Mouse (Mus musculus): Measurements from ENCODE around the gene Snrpe. TPM values are rescaled to one million over a fixed set of nuclear protein-coding genes. Genes with fewer than 3 reads are reported as not detected.
A peak's percentile ranks its signal among the peaks of the same experiment; 100 is the strongest.

The Snrpe gene
- polyA plus RNA-seq, 1 experiment: 240 TPM

DNA sequence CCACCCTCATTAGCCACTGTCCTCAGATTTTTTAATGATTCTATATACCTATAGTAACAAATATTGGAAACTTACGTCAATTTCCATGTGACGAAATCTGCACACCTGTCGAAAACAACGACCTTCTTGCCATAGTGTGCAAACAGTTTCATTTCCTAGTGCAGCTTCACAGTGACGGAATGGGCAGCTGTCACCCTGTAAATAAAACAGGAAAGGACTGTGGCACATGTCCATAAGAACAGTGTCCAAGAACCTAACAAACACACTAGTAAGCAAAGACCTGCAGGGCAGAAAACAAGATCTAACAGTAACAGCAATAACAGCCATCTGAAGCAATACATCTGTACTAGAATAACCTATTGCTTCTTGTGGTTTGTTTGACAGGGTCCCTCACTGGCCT lies 35.6 kb upstream of the Snrpe start:
- Histone ChIP-seq H3K4me2 (ENCODE audit: low read depth) (no peak overlapping the region), H3ac (ENCODE audit: control insufficient read depth, insufficient read length) (no peak overlapping the region), H3K79me2 (ENCODE audit: control insufficient read depth, insufficient read depth) (peaks cover 41% of the 10 kb centered on the region), H3K4me3 (no peak overlapping the region), H3K27me3 (ENCODE audit: control insufficient read depth, insufficient read depth, insufficient read length) (no peaks in the 10 kb centered on the region), H3K36me3 (ENCODE audit: control insufficient read depth, insufficient read depth) (peaks cover 79% of the 10 kb centered on the region)
- TF ChIP-seq MYOD1 (IDR thresholded peaks at IDR 0.05; ENCODE audit: control insufficient read depth in 1 of 3, insufficient read length in 2 of 3, low read depth in 2 of 3) (no peak), REST (IDR thresholded peaks at IDR 0.05; ENCODE audit: insufficient read depth, insufficient read length) (no peak), CEBPB (IDR thresholded peaks at IDR 0.05; ENCODE audit: insufficient read depth, poor library complexity, severe bottlenecking) (no peak), POLR2AphosphoS2 (IDR thresholded peaks at IDR 0.05; ENCODE audit: insufficient read length, low read depth) (no peak), TCF3 (IDR thresholded peaks at IDR 0.05; ENCODE audit: insufficient read length, low read depth) (no peak), SRF (IDR thresholded peaks at IDR 0.05; ENCODE audit: control insufficient read depth, insufficient read length, low read depth) (no peak), USF1 (IDR thresholded peaks at IDR 0.05; ENCODE audit: low read depth) (no peak), E2F4 (IDR thresholded peaks at IDR 0.05; ENCODE audit: insufficient read depth) (no peak), MAX (IDR thresholded peaks at IDR 0.05; ENCODE audit: low read depth) (no peak), TCF12 (IDR thresholded peaks at IDR 0.05; ENCODE audit: insufficient read depth, poor library complexity, severe bottlenecking) (no peak), POLR2A (IDR thresholded peaks at IDR 0.05; ENCODE audit: insufficient read length, low read depth) (no peak), MYOG (IDR thresholded peaks at IDR 0.05; ENCODE audit: control insufficient read depth in 1 of 3, insufficient read depth in 1 of 3, insufficient read length in 2 of 3, low read depth in 2 of 3) (no peak)

DNA sequence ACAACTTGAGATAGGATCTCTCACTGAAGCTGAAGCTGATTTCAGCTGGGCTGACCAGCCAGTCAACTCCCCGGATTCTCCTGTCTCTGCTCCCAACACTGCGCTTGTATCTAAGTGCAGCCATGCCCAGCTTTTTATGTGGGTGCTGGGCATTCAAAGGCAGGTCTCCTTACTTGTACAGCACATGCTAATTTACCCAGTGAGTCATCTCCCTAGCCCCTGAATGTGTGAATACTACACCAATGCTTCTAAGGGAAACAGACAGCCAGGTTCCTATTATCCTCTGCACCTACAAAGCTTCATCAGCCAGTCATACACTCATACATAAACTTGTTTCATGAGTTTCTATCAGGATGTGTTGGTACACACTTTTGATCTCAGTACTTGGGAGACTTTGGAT lies 31.1 kb upstream of the Snrpe start:
- Histone ChIP-seq H3K79me2 (ENCODE audit: control insufficient read depth, insufficient read depth) (peaks cover 5% of the 10 kb centered on the region), H3K27me3 (ENCODE audit: control insufficient read depth, insufficient read depth, insufficient read length) (no peaks in the 10 kb centered on the region), H3K4me3 (no peak overlapping the region), H3K4me2 (ENCODE audit: low read depth) (no peak overlapping the region), H3K36me3 (ENCODE audit: control insufficient read depth, insufficient read depth) (peaks cover 94% of the 10 kb centered on the region), H3ac (ENCODE audit: control insufficient read depth, insufficient read length) (no peak overlapping the region)
- no peak for TF ChIP-seq REST (IDR thresholded peaks at IDR 0.05; ENCODE audit: insufficient read depth, insufficient read length)
- TF ChIP-seq TCF3 (IDR thresholded peaks at IDR 0.05; ENCODE audit: insufficient read length, low read depth): no peak
- no peak for TF ChIP-seq POLR2AphosphoS2 (IDR thresholded peaks at IDR 0.05; ENCODE audit: insufficient read length, low read depth)
- TF ChIP-seq USF1 (IDR thresholded peaks at IDR 0.05; ENCODE audit: low read depth): no peak
- TF ChIP-seq MAX (IDR thresholded peaks at IDR 0.05; ENCODE audit: low read depth): no peak
- TF ChIP-seq SRF (IDR thresholded peaks at IDR 0.05; ENCODE audit: control insufficient read depth, insufficient read length, low read depth): no peak

DNA sequence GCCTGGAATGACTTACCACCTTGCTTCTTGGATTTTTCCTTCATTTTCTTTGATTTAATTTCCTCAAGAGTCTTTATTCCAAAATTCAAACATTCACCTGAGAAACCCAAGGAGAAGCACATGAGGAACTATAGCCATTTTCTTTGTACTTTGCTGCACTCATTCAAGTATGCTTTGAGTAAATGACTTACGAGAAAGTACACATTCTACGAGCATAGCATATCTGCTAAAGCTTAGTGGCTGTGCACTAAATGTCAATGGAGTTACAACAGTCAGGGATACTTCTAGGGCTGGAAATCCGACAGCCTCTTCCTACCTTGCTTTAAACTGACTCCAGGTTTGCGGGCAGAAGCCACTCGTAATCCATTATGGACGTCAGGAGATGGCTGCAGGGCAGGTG lies 28.4 kb upstream of the Snrpe start:
- TF ChIP-seq POLR2A (IDR thresholded peaks at IDR 0.05; ENCODE audit: insufficient read length, low read depth): no peak
- no peak for TF ChIP-seq USF1 (IDR thresholded peaks at IDR 0.05; ENCODE audit: low read depth)
- no peak for TF ChIP-seq REST (IDR thresholded peaks at IDR 0.05; ENCODE audit: insufficient read depth, insufficient read length)
- no peak for TF ChIP-seq TCF3 (IDR thresholded peaks at IDR 0.05; ENCODE audit: insufficient read length, low read depth)
- TF ChIP-seq POLR2AphosphoS2 (IDR thresholded peaks at IDR 0.05; ENCODE audit: insufficient read length, low read depth): no peak
- no peak for TF ChIP-seq SRF (IDR thresholded peaks at IDR 0.05; ENCODE audit: control insufficient read depth, insufficient read length, low read depth)
- TF ChIP-seq MYOG (IDR thresholded peaks at IDR 0.05; ENCODE audit: control insufficient read depth in 1 of 3, insufficient read depth in 1 of 3, insufficient read length in 2 of 3, low read depth in 2 of 3): no peak
- TF ChIP-seq CEBPB (IDR thresholded peaks at IDR 0.05; ENCODE audit: insufficient read depth, poor library complexity, severe bottlenecking): no peak
- H3ac ChIP-seq (ENCODE audit: control insufficient read depth, insufficient read length): no peak overlapping the region
- no peak overlapping the region for H3K4me2 ChIP-seq (ENCODE audit: low read depth)
- H3K36me3 ChIP-seq (ENCODE audit: control insufficient read depth, insufficient read depth): peaks cover 91% of the 10 kb centered on the region
- no peaks in the 10 kb centered on the region for H3K79me2 ChIP-seq (ENCODE audit: control insufficient read depth, insufficient read depth)
- H3K4me3 ChIP-seq: no peak overlapping the region
- no peaks in the 10 kb centered on the region for H3K27me3 ChIP-seq (ENCODE audit: control insufficient read depth, insufficient read depth, insufficient read length)

DNA sequence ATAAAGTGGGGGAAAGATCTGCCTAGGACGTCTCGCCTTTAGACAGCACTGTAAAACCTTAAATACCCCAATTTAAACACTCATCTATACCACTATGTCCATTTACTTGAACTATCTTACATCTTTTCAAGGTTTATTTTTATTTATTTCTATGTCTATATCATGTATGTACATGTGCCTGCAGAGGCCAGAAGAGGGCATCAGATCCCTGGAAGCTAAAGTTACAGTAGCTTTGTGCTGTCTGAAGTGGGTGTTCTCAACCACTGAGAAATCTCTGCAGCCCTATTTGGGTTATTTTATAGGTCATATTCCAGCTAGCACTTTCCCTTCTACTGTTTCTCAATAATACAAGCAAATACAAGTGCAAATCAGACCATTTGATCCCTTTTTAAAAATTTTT lies 22.1 kb upstream of the Snrpe start:
- H3K4me3 ChIP-seq: no peak overlapping the region
- TF ChIP-seq TCF3 (IDR thresholded peaks at IDR 0.05; ENCODE audit: insufficient read length, low read depth): no peak
- no peak for TF ChIP-seq TCF12 (IDR thresholded peaks at IDR 0.05; ENCODE audit: insufficient read depth, poor library complexity, severe bottlenecking)
- TF ChIP-seq MYOD1 (IDR thresholded peaks at IDR 0.05; ENCODE audit: control insufficient read depth in 1 of 3, insufficient read length in 2 of 3, low read depth in 2 of 3): no peak
- TF ChIP-seq SRF (IDR thresholded peaks at IDR 0.05; ENCODE audit: control insufficient read depth, insufficient read length, low read depth): no peak
- no peak for TF ChIP-seq MYOG (IDR thresholded peaks at IDR 0.05; ENCODE audit: control insufficient read depth in 1 of 3, insufficient read depth in 1 of 3, insufficient read length in 2 of 3, low read depth in 2 of 3)
- TF ChIP-seq E2F4 (IDR thresholded peaks at IDR 0.05; ENCODE audit: insufficient read depth): no peak
- TF ChIP-seq REST (IDR thresholded peaks at IDR 0.05; ENCODE audit: insufficient read depth, insufficient read length): no peak
- TF ChIP-seq USF1 (IDR thresholded peaks at IDR 0.05; ENCODE audit: low read depth): no peak
- no peak for TF ChIP-seq MAX (IDR thresholded peaks at IDR 0.05; ENCODE audit: low read depth)
- no peak for TF ChIP-seq POLR2AphosphoS2 (IDR thresholded peaks at IDR 0.05; ENCODE audit: insufficient read length, low read depth)
- TF ChIP-seq CEBPB (IDR thresholded peaks at IDR 0.05; ENCODE audit: insufficient read depth, poor library complexity, severe bottlenecking): no peak
- TF ChIP-seq POLR2A (IDR thresholded peaks at IDR 0.05; ENCODE audit: insufficient read length, low read depth): no peak
- no peak overlapping the region for H3K4me2 ChIP-seq (ENCODE audit: low read depth)
- H3ac ChIP-seq (ENCODE audit: control insufficient read depth, insufficient read length): no peak overlapping the region
- H3K27me3 ChIP-seq (ENCODE audit: control insufficient read depth, insufficient read depth, insufficient read length): no peaks in the 10 kb centered on the region
- peaks cover 84% of the 10 kb centered on the region for H3K36me3 ChIP-seq (ENCODE audit: control insufficient read depth, insufficient read depth)
- no peaks in the 10 kb centered on the region for H3K79me2 ChIP-seq (ENCODE audit: control insufficient read depth, insufficient read depth)

DNA sequence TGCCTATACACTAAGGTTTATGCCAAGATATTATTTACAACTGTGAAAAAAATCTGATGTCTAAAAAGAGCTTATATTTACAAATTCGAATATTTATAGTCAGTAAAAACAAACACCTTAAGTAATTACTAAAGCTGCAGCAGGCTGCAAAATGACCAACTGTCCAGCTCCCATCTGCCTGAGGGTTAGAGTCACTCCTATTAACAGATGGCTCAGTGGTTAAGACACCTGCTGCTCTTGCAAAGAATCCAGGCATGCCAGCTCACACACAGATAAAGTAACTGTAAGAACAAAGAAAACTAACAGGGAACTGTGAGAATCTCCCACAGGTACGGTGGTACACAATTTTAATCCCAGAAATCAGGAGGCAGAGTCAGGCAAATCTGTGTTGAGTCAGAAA lies 15.0 kb upstream of the Snrpe start:
- TF ChIP-seq USF1 (IDR thresholded peaks at IDR 0.05; ENCODE audit: low read depth) (no peak), E2F4 (IDR thresholded peaks at IDR 0.05; ENCODE audit: insufficient read depth) (no peak), TCF12 (IDR thresholded peaks at IDR 0.05; ENCODE audit: insufficient read depth, poor library complexity, severe bottlenecking) (peak; percentile 84), MYOD1 (IDR thresholded peaks at IDR 0.05; ENCODE audit: control insufficient read depth in 1 of 3, insufficient read length in 2 of 3, low read depth in 2 of 3) (peak; percentile 70 to 85 (median 71)), CEBPB (IDR thresholded peaks at IDR 0.05; ENCODE audit: insufficient read depth, poor library complexity, severe bottlenecking) (no peak), TCF3 (IDR thresholded peaks at IDR 0.05; ENCODE audit: insufficient read length, low read depth) (peak; percentile 66), MYOG (IDR thresholded peaks at IDR 0.05; ENCODE audit: control insufficient read depth in 1 of 3, insufficient read depth in 1 of 3, insufficient read length in 2 of 3, low read depth in 2 of 3) (peak in 2 of 3 experiments; percentile 81 to 93)
- H3ac ChIP-seq (ENCODE audit: control insufficient read depth, insufficient read length): no peak overlapping the region
- H3K79me2 ChIP-seq (ENCODE audit: control insufficient read depth, insufficient read depth): peaks cover 6% of the 10 kb centered on the region
- H3K4me3 ChIP-seq: no peak overlapping the region
- H3K36me3 ChIP-seq (ENCODE audit: control insufficient read depth, insufficient read depth): peaks cover 71% of the 10 kb centered on the region
- no peak overlapping the region for H3K4me2 ChIP-seq (ENCODE audit: low read depth)
- no peaks in the 10 kb centered on the region for H3K27me3 ChIP-seq (ENCODE audit: control insufficient read depth, insufficient read depth, insufficient read length)

Data from myocyte (in vitro differentiated cells).